Mouse (Mus musculus) brain, adult 2 months (tissue): Measurements from ENCODE around the gene Vrk2.
A peak's percentile ranks its signal among the peaks of the same experiment; 100 is the strongest.

Experiments
- DNase-seq: peaks from one replicate; pipeline ENCODE4 v3.0.0; 2011; ENCODE audit warnings: low read depth, low spot score

Gene Vrk2

GRCm38 (mm10) chr11:26551551-26551950 is 42.2 kb downstream of the Vrk2 start:
- no peak for DNase-seq

GRCm38 (mm10) chr11:26537816-26538215 is 56.0 kb downstream of the Vrk2 start:
- DNase-seq, result no peak

DNA sequence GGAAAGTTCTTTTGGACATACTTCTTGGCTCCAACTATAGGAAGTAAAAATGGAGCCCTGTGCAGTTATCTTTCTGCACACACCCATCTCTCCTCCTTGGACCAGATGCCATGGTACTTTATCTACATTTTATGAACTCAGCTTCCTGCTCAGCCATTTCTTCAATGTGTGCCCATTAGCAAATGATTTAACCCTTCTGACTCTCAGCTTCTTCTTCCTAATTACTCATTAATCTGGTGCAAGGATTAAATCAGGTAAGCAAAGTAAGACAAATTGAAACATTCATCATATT is 60.0 kb downstream of the Vrk2 start:
- DNase-seq, result no peak

GRCm38 (mm10) chr11:26532994-26533827 is 60.6 kb downstream of the Vrk2 start:
- DNase-seq, result no peak

GRCm38 (mm10) chr11:26526861-26527260 is 66.9 kb downstream of the Vrk2 start:
- DNase-seq, result no peak

- DNase-seq, result no peak
These were observed 74.8 kb downstream of the Vrk2 start for GRCm38 (mm10) chr11:26518991-26519390.

- no peak for DNase-seq
These were observed 77.7 kb downstream of the Vrk2 start for GRCm38 (mm10) chr11:26516086-26516485.

DNA sequence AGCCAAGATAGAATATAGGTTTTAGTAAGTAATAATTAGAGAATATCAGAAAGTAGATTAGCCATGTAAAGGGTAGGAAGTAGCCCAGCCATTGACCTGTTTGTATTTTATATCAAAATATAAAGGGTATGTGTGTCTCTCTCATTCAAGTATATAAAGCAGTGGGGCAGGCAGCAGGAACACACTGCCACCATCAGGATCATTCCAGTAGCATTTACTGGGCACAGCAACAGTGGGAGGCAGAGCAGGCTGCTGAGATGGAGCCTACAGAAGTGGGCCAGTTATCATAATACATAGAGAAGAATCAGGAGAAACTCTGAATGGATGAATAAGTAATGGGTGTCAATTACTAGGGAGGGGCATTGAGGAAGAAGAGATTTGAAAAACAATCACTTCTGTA is 80.1 kb downstream of the Vrk2 start:
- DNase-seq, result peak; percentile 18

DNA sequence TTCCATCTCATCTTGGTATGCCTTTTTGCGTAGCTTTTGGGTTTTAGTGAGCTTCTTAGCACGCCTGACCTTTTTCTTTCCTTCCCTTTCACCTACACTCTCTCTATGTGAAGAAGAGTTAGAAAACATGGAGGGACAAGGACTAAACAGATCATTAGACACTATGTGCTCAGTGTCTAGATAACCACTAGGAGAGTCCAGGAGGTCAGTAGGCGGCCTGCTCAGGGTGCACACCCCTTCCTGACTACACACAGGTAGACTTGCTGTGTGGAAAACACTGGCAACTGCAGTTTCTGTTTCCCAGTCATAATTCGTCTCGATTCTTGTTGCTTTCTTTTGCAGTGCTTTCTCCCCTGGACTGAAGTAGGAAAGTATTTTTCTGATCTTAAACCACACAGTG is 97.8 kb downstream of the Vrk2 start:
- DNase-seq, result no peak

GRCm38 (mm10) chr11:26489761-26490466 is 103.9 kb downstream of the Vrk2 start:
- DNase-seq, result peak; percentile 79

DNA sequence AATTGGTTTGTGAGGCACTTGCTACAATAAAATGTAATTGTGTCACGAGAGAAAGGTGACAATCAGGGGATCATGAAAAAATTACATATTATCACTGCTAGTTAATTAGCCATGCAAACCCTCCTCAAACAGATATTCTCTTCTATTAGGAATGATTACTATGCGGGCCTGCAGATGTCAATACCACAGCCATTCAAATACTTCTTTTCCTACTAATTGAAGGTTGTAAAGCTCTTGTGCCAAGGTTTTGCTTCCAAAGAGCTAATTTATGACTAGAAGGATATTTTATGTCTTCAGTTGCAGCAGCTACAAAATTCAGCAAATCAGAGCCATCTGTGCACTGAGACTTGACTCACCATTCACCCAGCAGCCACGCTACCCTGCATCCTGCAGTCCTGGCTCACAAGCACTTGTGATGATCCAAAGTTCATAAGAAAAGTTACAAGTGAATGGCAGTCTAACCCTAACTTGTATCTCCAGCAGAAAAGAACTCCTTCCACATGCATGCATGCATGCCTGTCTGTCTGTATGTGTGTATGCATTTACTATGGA is 112.0 kb downstream of the Vrk2 start:
- DNase-seq, result peak; percentile 62

GRCm38 (mm10) chr11:26477037-26477739 is 116.6 kb downstream of the Vrk2 start:
- DNase-seq, result no peak

GRCm38 (mm10) chr11:26454081-26454480 is 139.7 kb downstream of the Vrk2 start:
- no peak for DNase-seq

- no peak for DNase-seq
These were observed 141.1 kb downstream of the Vrk2 start for GRCm38 (mm10) chr11:26452693-26453092.

DNA sequence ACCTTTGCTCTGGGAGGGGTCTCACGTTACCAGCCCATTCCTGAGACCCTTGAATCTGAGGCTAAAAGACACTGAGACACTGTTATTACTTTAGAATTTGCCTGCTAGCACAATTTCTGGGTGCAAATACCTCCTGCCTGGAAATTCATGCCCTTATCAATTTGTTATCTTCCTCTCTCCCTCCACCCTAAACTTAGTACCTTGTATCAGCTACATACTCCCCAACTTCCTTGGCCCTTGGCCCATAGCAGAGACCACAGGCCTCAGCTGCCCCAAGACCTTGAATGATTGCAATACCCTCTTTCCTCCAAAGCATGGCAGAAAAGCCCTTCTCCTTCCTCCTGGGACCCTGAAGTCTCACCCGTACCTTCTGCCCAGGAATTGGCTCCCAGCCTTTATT is 142.6 kb downstream of the Vrk2 start:
- no peak for DNase-seq

DNA sequence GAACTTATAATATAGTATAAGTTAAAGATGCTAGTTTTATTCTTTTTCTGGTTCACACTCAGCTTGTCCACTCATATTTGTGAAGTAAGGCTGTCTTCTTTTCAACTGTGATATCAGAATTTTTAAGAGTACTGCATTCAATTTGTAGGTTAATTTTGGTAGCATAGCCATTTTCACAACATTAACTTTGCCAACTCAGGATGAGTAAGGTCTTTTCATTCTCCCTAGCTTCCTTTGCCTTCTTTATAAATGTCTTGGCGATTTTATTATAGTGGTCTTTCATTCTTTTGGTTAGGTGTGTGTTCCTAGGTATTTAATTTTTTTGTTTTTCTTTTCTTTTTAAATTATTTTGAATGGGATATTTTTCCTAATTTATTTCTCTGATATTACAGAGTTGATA is 143.2 kb downstream of the Vrk2 start:
- DNase-seq, result no peak

DNA sequence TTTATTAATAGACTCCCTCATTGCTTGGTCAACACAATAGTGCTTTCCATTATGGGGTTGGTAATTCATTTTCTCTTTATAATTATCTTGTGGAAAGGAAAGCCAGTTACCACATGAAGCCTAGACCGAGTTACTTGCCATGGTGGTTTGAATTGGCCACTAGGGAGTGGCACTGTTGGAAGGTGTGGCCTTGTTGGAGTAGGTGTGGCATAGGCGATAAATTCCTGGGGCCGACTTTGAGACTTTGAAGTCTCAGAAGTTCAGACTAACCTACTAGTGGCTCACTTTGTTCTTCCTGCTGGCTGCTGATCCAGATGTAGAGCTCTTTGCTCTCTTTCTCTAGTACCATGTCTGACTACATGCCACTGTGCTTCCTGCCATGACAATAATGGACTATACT is 144.0 kb downstream of the Vrk2 start:
- no peak for DNase-seq

GRCm38 (mm10) chr11:26444374-26444773 is 149.4 kb downstream of the Vrk2 start:
- no peak for DNase-seq

DNA sequence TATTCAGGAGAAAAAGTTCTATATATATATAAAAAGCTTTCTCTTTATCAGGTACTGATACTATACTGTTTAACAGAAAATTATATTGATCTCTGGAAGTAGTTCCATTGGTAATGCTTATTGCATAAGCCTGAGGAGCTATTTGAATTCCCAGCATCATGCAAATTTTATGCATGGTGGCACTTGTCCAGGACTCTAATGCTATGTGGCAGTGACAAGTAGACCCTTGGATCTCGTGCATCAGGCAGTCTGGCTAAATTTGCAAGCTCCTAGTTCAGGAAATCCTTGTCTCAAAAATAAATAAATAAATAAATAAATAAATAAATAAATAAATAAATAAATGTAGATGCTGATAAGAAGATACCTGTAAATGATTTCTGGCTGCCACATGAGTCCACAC is 152.7 kb downstream of the Vrk2 start:
- DNase-seq, result no peak

DNA sequence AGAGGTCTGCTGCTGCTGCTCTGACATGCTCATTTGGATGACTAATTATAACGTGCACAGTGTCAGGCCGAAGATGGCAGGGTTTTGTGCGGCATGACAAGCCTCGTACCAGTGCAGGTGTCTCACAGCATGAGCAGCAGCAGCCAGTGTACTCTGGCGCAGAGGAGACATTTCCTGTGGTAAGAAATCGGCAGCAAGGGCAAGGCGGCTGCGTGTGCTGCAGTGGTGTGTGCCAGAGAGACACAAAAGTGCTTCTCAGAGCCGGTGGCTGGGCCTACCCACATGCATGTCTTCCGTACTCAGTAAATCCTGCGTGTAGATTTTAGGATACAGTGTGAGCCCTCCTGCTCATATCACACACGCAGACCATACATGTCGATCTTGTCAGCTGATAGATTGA is 156.0 kb downstream of the Vrk2 start:
- peak; percentile 78 for DNase-seq

DNA sequence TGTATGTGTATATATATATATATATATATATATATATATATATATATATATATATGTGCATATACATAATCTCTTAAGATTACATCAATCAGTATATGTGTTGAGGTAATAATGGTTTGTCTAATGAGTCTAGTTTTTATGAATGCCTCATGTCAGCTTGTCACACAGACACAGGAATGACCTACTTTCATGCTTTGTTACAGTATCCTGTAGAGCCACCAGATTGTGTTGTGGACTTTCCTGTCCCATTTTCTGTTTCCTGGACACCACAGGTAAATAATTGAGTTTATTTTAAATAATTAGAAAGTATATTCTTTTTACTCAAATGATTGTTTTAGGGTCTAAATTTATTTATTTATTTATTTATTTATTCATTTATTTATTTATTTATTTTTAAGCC is 159.6 kb downstream of the Vrk2 start:
- peak; percentile 57 for DNase-seq

- DNase-seq, result no peak
These were observed 172.3 kb downstream of the Vrk2 start for GRCm38 (mm10) chr11:26421472-26421871.
